In the genomic region with DNA sequence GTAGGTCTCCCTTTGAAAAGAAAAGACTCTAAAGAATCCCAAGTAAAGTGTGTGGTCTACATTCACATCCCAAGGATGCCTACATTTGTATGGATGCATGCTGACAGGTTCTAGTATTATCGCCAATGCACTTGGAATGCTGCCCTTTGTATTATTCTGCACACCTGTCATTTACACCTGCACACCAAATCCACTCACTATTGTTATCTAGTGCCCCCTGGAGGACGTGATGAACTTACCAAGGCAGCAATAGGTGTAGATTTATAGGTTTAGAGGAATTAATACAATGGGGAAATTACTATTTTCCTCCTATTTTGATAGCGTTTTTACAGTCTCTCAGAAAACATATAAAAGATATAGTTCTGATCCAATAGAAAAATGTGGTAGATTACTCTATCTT, we compare ENCODE assay signal across 14 mouse cellular contexts. TPM values are rescaled to one million over a fixed set of nuclear protein-coding genes. Genes with fewer than 3 reads are reported as not detected.
DNase-seq lines count a peak whose midpoint lies in the region; ATAC-seq and TF ChIP-seq lines count a peak whose summit lies in the region.
"Had no signal": no experiment of that assay in that cellular context is flagged by ENCODE, and none has a peak within 500 bp of the region (broad histone marks: within the 10 kb centered on the region; RNA-seq: fewer than 3 reads in every experiment).

No protein-coding gene starts in this region.

- 40% methylated on average over 3 of the region's 3 CpGs for WGBS in kidney, postnatal 0 days
- WGBS in kidney, embryonic 15.5 days: 43% methylated on average over 3 of the region's 3 CpGs

- H3K36me3 ChIP-seq in kidney, postnatal 0 days (ENCODE audit: insufficient read depth, low read length): no peaks in the 10 kb centered on the region
- no peaks in the 10 kb centered on the region for H3K36me3 ChIP-seq in kidney, embryonic 15.5 days
- H3K36me3 ChIP-seq in MEL (ENCODE audit: control insufficient read depth in 1 of 2, insufficient read depth in 2 of 2, low read length in 2 of 2): no peaks in the 10 kb centered on the region
- H3K36me3 ChIP-seq: hindbrain, embryonic 13.5 days; liver, embryonic 15.5 days had no signal

- no peak for DNase-seq in kidney, postnatal 0 days (ENCODE audit: low spot score)
- DNase-seq in B cell, adult 2 months: peak; percentile 2 to 14
- peak; percentile 14 for DNase-seq in MEL (ENCODE audit: low read depth, low spot score)
- peak; percentile 72 to 76 for DNase-seq in cerebellum, postnatal 14 days
- DNase-seq in gastrocnemius, postnatal 4 days (ENCODE audit: low spot score in 2 of 2): no peak
- no peak for DNase-seq in heart, adult 8-10 months (ENCODE audit: low spot score)
- DNase-seq: layer of hippocampus, postnatal 36 days; midbrain, embryonic 14.5 days had no signal

- H3K4me3 ChIP-seq in kidney, postnatal 0 days (replicated peaks; ENCODE audit: low read depth, low read length): no peak overlapping the region
- no peak overlapping the region for H3K4me3 ChIP-seq in kidney, embryonic 15.5 days (replicated peaks)
- H3K4me3 ChIP-seq in MEL (ENCODE audit: control insufficient read depth in 1 of 2, insufficient read depth in 1 of 2, low read depth in 2 of 2, low read length in 2 of 2): no peak overlapping the region
- H3K4me3 ChIP-seq: erythroblast, embryonic 14.5 days; hindbrain, embryonic 13.5 days; liver, embryonic 15.5 days had no signal

- no peaks in the 10 kb centered on the region for H3K9me3 ChIP-seq in kidney, postnatal 0 days (replicated peaks; ENCODE audit: low read length)
- no peaks in the 10 kb centered on the region for H3K9me3 ChIP-seq in kidney, embryonic 15.5 days (replicated peaks)
- H3K9me3 ChIP-seq in MEL (replicated peaks; ENCODE audit: insufficient read depth, low read length): no peaks in the 10 kb centered on the region
- H3K9me3 ChIP-seq: hindbrain, embryonic 13.5 days; liver, embryonic 15.5 days had no signal

- no peaks in the 10 kb centered on the region for H3K79me2 ChIP-seq in MEL (ENCODE audit: control insufficient read depth, insufficient read depth, low read length, poor library complexity)

- no peak for TF ChIP-seq EP300 in MEL (IDR thresholded peaks at IDR 0.05; ENCODE audit: low read depth in 1 of 2, low read length in 2 of 2)

- no peak for TF ChIP-seq POLR2A in MEL (IDR thresholded peaks at IDR 0.05; ENCODE audit: control insufficient read depth in 1 of 2, insufficient read depth in 1 of 2, low read depth in 1 of 2, low read length in 2 of 2, poor library complexity in 1 of 2)

- H3K4me1 ChIP-seq in kidney, postnatal 0 days (replicated peaks; ENCODE audit: insufficient read depth, low read length): no peaks in the 10 kb centered on the region
- H3K4me1 ChIP-seq in kidney, embryonic 15.5 days: no peaks in the 10 kb centered on the region
- no peaks in the 10 kb centered on the region for H3K4me1 ChIP-seq in MEL (ENCODE audit: control insufficient read depth in 1 of 2, insufficient read depth in 2 of 2, low read length in 2 of 2)
- H3K4me1 ChIP-seq: hindbrain, embryonic 13.5 days; liver, embryonic 15.5 days had no signal

- no peak for ATAC-seq in kidney, postnatal 0 days (replicated peaks; ENCODE audit: low FRiP score, low read depth)
- no peak for ATAC-seq in kidney, embryonic 15.5 days (replicated peaks; ENCODE audit: low FRiP score)
- no peak for ATAC-seq in erythroid progenitor cell, adult 5-6 weeks (replicated peaks; ENCODE audit: low FRiP score, poor library complexity, severe bottlenecking)

- H3K9ac ChIP-seq in kidney, postnatal 0 days (ENCODE audit: low read depth, low read length): no peak overlapping the region
- H3K9ac ChIP-seq in kidney, embryonic 15.5 days: no peak overlapping the region
- no peak overlapping the region for H3K9ac ChIP-seq in MEL (ENCODE audit: control insufficient read depth, low read depth, low read length, poor library complexity, severe bottlenecking)
- H3K9ac ChIP-seq: hindbrain, embryonic 13.5 days; liver, embryonic 15.5 days had no signal

- no peak overlapping the region for H3K4me2 ChIP-seq in kidney, postnatal 0 days (ENCODE audit: low read length)
- H3K4me2 ChIP-seq in kidney, embryonic 15.5 days: no peak overlapping the region
- H3K4me2 ChIP-seq: hindbrain, embryonic 13.5 days; liver, embryonic 15.5 days had no signal

- TF ChIP-seq CTCF in kidney, postnatal 0 days (IDR thresholded peaks at IDR 0.05; ENCODE audit: low read depth): peak; percentile 59
- TF ChIP-seq CTCF in MEL (IDR thresholded peaks at IDR 0.05 in 2 of 3, conservative IDR thresholded peaks at IDR 0.05 in 1 of 3; ENCODE audit: control insufficient read depth in 1 of 3, insufficient read depth in 1 of 3, low read depth in 2 of 3, low read length in 3 of 3, poor library complexity in 1 of 3, severe bottlenecking in 1 of 3): peak in 2 of 3 experiments; percentile 15 to 29; a peak in 3 of 6 replicates

- no peak for TF ChIP-seq RAD21 in MEL (IDR thresholded peaks at IDR 0.05; ENCODE audit: low read depth, low read length)

- H3K27ac ChIP-seq in kidney, postnatal 0 days: no peak overlapping the region
- H3K27ac ChIP-seq in kidney, embryonic 15.5 days: no peak overlapping the region
- H3K27ac ChIP-seq in MEL (ENCODE audit: control insufficient read depth, low read depth, low read length): no peak overlapping the region
- H3K27ac ChIP-seq: hindbrain, embryonic 13.5 days; liver, embryonic 15.5 days had no signal

- no peaks in the 10 kb centered on the region for H3K27me3 ChIP-seq in kidney, postnatal 0 days (ENCODE audit: insufficient read depth, low read length)
- no peaks in the 10 kb centered on the region for H3K27me3 ChIP-seq in kidney, embryonic 15.5 days
- H3K27me3 ChIP-seq in MEL (ENCODE audit: control insufficient read depth in 1 of 2, insufficient read depth in 2 of 2, low read length in 2 of 2): no peaks in the 10 kb centered on the region; a peak in 1 of 4 replicates
- H3K27me3 ChIP-seq: hindbrain, embryonic 13.5 days; liver, embryonic 15.5 days had no signal

TF ChIP-seq in MEL, 35 proteins besides CTCF, POLR2A, EP300 and RAD21:
- TF ChIP-seq SMC3 (IDR thresholded peaks at IDR 0.05; ENCODE audit: low read depth, low read length) (0 out of 2 replicates have a peak, but pooled peaks have one; percentile 8), GATA1 (IDR thresholded peaks at IDR 0.05; ENCODE audit: low read depth, low read length) (no peak)

RNA-seq across cellular contexts. Expression of a gene that starts 31.7 kb away (rescaled TPM):
- 0.05 TPM in 1 of 2 replicates, not detected in the other for polyA plus RNA-seq in kidney, postnatal 0 days (2015; fragmentation: Nextera tagmentation; extraction: Ambion mirVana)
- 0.38 and 0.72 TPM in 2 replicates for polyA plus RNA-seq in kidney, embryonic 15.5 days (2015; fragmentation: Nextera tagmentation; extraction: Ambion mirVana)
- not detected in 2 replicates for total RNA-seq in MEL (2012; rRNA removed)
- not detected for polyA plus RNA-seq in MEL (2012; ENCODE audit: insufficient read depth in 1 of 2, insufficient read length in 2 of 2, low read depth in 1 of 2, low replicate concordance in 2 of 2, missing spikeins in 1 of 2)
- 10 to 100 TPM; 68.6 to 81.2 TPM for total RNA-seq in gastrocnemius, postnatal 4 days (2021)
- 1 to 10 TPM in 2 of 4 experiments, under 1 TPM in 2; 0.14 to 1.1 (median 0.64) TPM for total RNA-seq in heart, adult 8-10 months (2022)
- total RNA-seq in erythroid progenitor cell, adult 5-6 weeks (2015; ENCODE audit: low replicate concordance): not detected in 2 replicates
- total RNA-seq in erythroid progenitor cell, adult 5-6 weeks (2017; ENCODE audit: low replicate concordance): not detected in 2 replicates
- total RNA-seq: granulocyte monocyte progenitor cell, adult 5-6 weeks had no signal
- polyA plus RNA-seq: erythroblast, embryonic 14.5 days had no signal

Comparison
In these comparisons a context has a peak if more than half of its experiments do, and no peak if none do; other contexts are left out.
1. DNase-seq: peak in B cell, adult 2 months (2 of 2), MEL (single experiment) and cerebellum, postnatal 14 days (2 of 2); none in kidney, postnatal 0 days (single experiment), gastrocnemius, postnatal 4 days (0 of 2) and heart, adult 8-10 months (single experiment).
2. RNA of a gene that starts 31.7 kb away (total RNA-seq): 68.6 to 81.2 TPM in gastrocnemius, postnatal 4 days; 0.14 to 1.1 TPM in heart, adult 8-10 months, not detected in MEL and not detected in erythroid progenitor cell, adult 5-6 weeks; every median in the first group is over 10 times any median in the second.